Mouse (Mus musculus): ENCODE measurements at regions not wholly inside any gene's neighbourhood (a gene's known extent, or its start where the extent isn't known, plus 50 kb on each side); places are given as distances from the start of the nearest gene placed in this dataset.

- TF ChIP-seq CTCF (IDR thresholded peaks at IDR 0.05; ENCODE audit: control insufficient read depth, insufficient read depth, low read length): no peak
- TF ChIP-seq POLR2A (IDR thresholded peaks at IDR 0.05; ENCODE audit: borderline replicate concordance, control insufficient read depth, low read depth, low read length): no peak
These were observed 82.6 kb upstream of the Haao start for GRCm38 (mm10) chr17:83930401-83930800.
